Mouse (Mus musculus) layer of hippocampus, postnatal 10 days (tissue): Measurements from ENCODE around the gene Leprot. TPM values are rescaled to one million over a fixed set of nuclear protein-coding genes. Genes with fewer than 3 reads are reported as not detected.

Experiments
- DNase-seq, 2 experiments: peaks; one replicate each; pipeline ENCODE4 v3.0.0; 2021; ENCODE audit warnings: low spot score in 2 of 2
- long read RNA-seq: library from polyadenylated mRNA; stranded (forward); transcript quantifications from one replicate; pipeline ENCODE4 v2.0.0, GENCODE M21; 2023
- total RNA-seq, 2 experiments: library from RNA; stranded (reverse); gene quantifications; 2 replicates each; pipeline ENCODE4 v1.2.3; 2021

Gene Leprot
- 10 to 100 TPM; 28.3 to 34.7 TPM for total RNA-seq
- long read RNA-seq, transcript Leprot-201 (4 exons, 1,898 nt) = major isoform, 41 of 49 reads
- long read RNA-seq, partial matches to known transcripts = 7 of 49 reads
- long read RNA-seq, other reads (novel, unspliced or antisense) = 1 of 49 reads

- DNase-seq = peak; percentile 100
Measured at GRCm38 (mm10) chr4:101647196-101647905, at the start of gene Leprot. Gene Leprot, plus strand, starts transcription at chr4:101647718.

DNA sequence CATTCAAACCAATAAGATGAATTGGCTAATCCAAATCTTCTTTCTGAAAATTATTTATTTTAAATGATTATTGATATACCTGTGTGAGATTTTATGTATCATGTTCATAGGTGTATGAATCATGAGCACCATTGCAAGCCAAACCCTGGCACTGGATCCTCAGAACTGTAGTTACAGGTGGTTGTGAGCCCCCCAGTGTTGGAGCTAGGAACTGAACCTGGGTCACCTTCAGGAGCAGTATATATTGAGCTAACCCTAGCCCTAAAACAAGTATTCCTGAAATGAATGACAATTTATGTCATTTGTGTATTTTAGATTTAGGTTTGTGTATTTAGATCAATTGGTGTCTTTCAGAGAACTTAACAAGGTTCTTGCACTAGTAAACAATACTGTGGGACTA, 45.8 kb upstream of the Leprot start:
- no peak for DNase-seq

GRCm38 (mm10) chr4:101603635-101604034, 43.9 kb upstream of the Leprot start:
- no peak for DNase-seq

GRCm38 (mm10) chr4:101616520-101616919, 31.0 kb upstream of the Leprot start:
- DNase-seq = no peak

GRCm38 (mm10) chr4:101617742-101618141, 29.8 kb upstream of the Leprot start:
- no peak for DNase-seq

DNA sequence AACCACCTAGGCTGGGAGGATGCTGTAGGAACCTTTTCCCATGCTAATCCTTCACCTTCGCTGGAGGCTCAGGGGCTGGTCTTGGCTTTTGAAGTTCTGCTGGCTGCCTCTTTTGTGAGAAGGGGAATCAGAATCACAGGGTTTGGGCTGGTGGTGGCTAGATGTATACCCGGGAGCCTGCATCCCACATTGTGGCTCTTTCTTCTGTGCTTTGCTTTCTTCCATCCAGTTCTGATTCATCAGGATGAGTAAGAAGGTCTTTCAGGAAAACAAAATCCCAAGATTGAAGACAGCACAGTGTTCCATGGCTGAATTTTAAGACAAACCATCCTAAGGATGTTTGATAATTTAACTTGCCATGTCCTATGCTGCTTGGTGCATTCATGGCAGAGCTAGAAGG, 27.3 kb upstream of the Leprot start:
- no peak for DNase-seq

DNA sequence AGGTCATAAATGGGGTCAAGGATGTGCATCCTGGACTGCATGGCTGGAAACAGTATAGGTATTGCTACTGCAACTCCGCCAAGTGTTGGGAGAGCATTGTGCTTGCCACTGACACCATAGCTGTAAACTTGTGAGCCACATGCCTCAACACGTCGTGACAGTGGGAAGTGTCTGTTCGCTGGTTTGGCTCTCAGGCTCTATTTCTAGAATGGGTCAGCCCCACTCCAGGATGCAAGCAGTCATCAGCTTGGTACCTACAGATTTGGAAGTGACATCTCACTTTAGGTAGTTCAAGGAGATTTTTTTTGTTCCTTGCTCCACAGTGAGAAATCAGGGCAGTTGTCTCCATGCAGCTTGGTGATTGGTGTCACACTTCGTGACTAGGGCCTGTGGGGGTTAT, 26.3 kb upstream of the Leprot start:
- no peak for DNase-seq

GRCm38 (mm10) chr4:101625278-101625677, 22.2 kb upstream of the Leprot start:
- no peak for DNase-seq

- DNase-seq = no peak
Measured at GRCm38 (mm10) chr4:101635596-101635995, 11.9 kb upstream of the Leprot start.

GRCm38 (mm10) chr4:101637472-101637871, 10.0 kb upstream of the Leprot start:
- DNase-seq = no peak

- DNase-seq = no peak
Measured at GRCm38 (mm10) chr4:101640631-101641030, 6.9 kb upstream of the Leprot start.

GRCm38 (mm10) chr4:101642708-101643107, 4.8 kb upstream of the Leprot start:
- DNase-seq = no peak

DNA sequence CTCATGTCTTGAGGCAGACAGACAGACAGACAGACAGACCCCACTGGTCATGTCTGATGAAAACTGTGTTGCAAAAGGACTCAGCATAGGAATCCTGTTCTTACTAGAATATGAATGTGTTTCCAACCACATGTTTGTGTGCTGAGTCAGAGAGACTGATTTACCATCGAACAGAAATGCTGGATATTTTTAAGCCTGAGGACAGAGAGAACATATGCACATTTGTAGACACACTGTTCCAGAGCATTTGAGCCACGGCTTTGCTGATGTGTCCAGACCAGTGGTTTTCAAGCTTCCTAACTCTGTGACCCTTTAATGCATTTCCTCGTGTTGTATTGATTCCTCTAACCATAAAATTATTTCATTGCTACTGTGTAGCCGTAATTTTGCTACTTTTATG, 4.3 kb upstream of the Leprot start:
- no peak for DNase-seq

GRCm38 (mm10) chr4:101646857-101647195, 692 bp upstream of the Leprot start:
- DNase-seq = no peak

DNA sequence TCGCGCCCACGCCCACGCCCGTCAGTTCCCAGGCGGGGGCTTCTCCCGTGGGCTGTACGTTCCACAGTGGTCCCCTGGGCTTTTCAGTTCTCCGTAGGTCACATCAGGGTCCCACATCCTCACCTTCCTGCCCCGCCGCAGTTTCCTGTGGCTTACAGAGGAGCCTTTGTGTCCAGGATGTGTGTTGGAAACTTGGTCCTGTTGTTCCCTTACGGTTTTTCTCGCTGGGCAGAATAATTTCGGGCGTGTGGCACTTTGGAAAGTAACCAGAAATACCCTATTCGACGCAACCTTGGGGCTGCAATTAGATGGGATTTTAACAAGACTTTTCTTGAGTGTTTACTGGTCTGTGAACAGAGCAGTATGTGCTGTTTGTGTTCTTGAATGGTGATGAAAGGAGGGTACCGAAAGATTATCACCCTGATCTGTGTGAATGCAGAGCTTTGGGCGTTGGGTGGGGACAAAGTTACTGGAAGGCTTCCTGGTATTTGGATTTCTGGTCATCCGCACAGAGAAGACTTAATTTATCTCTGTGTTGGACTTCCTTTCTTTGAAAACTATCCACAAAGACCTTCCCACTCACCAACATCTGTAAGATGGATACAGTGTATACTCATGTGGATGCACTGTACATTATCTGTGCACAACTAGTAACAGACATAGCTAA, 591 bp downstream of the Leprot start:
- no peak for DNase-seq

GRCm38 (mm10) chr4:101648745-101649144, 1.2 kb downstream of the Leprot start:
- DNase-seq = no peak

- no peak for DNase-seq
Measured at GRCm38 (mm10) chr4:101650961-101651360, 3.4 kb downstream of the Leprot start.

DNA sequence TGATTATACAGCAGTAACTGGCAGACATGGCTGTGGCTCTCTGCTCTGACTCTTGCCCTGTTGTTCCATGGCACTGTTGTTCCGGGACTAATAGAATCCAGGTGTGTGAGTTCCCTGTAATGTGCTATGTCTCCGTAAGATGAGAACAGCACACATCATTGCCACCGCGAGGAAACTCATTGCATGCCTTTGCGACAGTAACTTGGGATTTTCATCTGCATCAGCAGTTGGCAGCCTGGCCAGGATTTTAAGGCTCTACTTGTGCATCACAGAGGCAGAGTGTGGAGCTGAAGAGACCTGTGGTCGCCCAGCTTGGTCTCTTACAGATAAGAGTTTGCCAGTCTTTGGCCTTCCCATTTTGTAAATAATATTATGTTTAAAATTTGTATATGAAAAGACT, 6.7 kb downstream of the Leprot start:
- no peak for DNase-seq

DNA sequence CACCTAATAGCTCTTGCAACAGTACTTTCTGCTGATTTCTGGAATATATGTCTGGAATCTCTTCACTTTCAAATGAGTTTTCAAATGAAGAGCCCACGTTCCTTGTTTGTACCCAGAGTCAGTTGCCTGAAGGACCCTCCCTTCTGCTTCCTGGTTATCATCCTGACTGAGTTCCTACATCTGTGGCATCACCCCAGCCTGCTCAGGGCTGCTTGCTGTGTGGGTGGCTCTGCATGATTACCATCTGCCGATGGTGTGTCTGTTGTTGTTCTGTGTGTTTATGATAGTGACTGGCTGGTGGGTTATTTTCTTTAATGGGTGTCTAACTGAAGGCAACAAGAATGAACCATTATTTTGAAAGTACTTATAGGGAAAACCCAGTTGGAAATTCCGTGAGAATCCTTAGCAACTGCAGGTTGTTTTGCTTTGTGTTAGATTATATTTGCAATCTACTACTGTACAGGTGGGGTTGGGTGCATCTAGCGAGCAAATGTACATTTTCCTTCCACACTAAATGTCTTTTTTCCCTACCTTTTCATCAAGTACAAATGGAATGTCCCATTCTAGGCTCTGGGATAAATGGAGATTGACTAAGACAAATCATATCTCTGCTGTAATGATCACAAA, 7.4 kb downstream of the Leprot start:
- DNase-seq = no peak

DNA sequence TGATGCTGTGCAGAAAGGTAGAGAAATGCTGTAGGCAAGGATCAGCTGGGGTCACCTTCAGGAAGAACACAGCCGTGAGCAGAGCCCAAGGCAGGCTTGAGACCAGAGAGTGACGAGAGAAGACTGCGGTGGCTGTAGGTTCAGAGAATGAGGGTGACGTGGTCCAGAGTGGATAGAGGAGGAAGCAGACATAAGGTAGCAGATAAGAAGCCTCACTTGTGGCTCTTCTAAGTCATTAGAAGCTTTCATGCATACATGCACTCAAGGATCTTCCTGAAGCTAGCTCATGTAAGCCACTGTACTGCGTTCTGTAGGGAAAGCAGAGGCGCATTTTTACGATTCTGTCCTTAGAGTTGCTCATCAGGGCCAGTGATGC, 7.9 kb downstream of the Leprot start:
- DNase-seq = no peak

GRCm38 (mm10) chr4:101656056-101656455, 8.5 kb downstream of the Leprot start:
- no peak for DNase-seq

DNA sequence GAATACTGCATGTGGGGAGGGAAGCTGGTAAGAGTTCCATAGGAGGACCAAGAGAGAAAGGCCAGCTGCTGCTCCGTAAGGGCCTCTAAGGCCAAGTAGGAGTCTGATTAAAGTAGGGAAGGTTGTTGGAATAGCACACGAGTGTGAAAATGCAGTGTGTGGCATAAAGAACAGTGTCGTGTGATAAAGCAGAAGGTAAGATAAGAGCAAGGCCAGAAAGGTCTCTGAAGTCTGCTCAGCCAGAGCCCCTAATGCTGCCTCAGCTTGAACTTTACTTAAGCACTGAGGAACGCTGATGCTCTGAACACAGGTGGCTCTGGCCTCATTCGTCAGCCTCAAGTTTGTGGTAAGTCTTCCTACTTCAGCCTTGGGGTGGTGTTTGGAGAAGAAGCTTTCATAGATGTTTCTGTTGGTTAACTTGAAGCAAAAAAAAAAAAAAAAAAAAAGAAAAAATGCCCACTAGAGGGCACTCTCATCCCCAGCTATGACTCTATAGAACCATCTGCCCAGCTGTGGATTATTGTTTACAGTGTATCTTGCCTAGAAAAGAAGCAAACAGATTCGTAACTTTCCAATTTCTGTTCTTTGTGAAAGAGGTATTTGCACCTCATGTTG, 9.5 kb downstream of the Leprot start:
- DNase-seq = no peak
